Mouse (Mus musculus): ENCODE measurements around the gene Rtl8c. TPM values are rescaled to one million over a fixed set of nuclear protein-coding genes. Genes with fewer than 3 reads are reported as not detected.

Rtl8c gene
- total RNA-seq (2023): 10 to 100 TPM in 1 of 2 experiments, 1 to 10 TPM in 1; 8.3 to 16.5 TPM

GRCm38 (mm10) chrX:53607242-53608121 is at the start of gene Rtl8c:
Gene Rtl8c, plus strand, starts transcription at chrX:53608032.

GRCm38 (mm10) chrX:53608879-53609278 is 1.0 kb downstream of the Rtl8c start, which contains the start of gene Gm14597:
Gene Gm14597, minus strand, starts transcription at chrX:53608979.

GRCm38 (mm10) chrX:53642980-53643961 is 35.4 kb downstream of the Rtl8c start, which contains the start of gene Rtl8a:
Gene Rtl8a, minus strand, starts transcription at chrX:53643682.

Other genes with a start within 250 kb of the Rtl8c start
- gene Mospd1, start 237.5 kb upstream of the Rtl8c start, total RNA-seq (2023): 1 to 10 TPM; 7.9 to 9.8 TPM
- gene Etd, start 173.1 kb upstream of the Rtl8c start, total RNA-seq (2023): not detected
- gene Gm14597, start 947 bp downstream of the Rtl8c start, total RNA-seq (2023): not detected
- gene Rtl8a, start 35.6 kb downstream of the Rtl8c start, total RNA-seq (2023): 10 to 100 TPM; 27.7 to 50.5 TPM
- gene Rtl8b, start 62.4 kb downstream of the Rtl8c start, total RNA-seq (2023): 10 to 100 TPM; 26.0 to 36.7 TPM
- under 1 TPM in 1 of 2 experiments, not detected in 1; 0.38 TPM for gene 4930502E18Rik, start 116.8 kb downstream of the Rtl8c start, total RNA-seq (2023)
- gene 1700013H16Rik, start 149.8 kb downstream of the Rtl8c start, total RNA-seq (2023): not detected
- gene Zfp36l3, start 168.4 kb downstream of the Rtl8c start, total RNA-seq (2023): not detected
- gene Xlr, start 189.7 kb downstream of the Rtl8c start, total RNA-seq (2023): 1 to 10 TPM in 1 of 2 experiments, not detected in 1; 1.2 TPM

Data from T-cell, adult 66 days (primary cell).